Mouse (Mus musculus): ENCODE measurements around the gene Hhipl2. TPM values are rescaled to one million over a fixed set of nuclear protein-coding genes. Genes with fewer than 3 reads are reported as not detected.
"Not testable (repeated sequence)": the region's sequence is repeated elsewhere in the genome, so short reads cannot be mapped to it uniquely, and the experiment has no call there.

Hhipl2 gene
- polyA plus RNA-seq (2015; fragmentation: Nextera tagmentation; extraction: Ambion mirVana): 0.13 and 0.65 TPM in 2 replicates

DNA sequence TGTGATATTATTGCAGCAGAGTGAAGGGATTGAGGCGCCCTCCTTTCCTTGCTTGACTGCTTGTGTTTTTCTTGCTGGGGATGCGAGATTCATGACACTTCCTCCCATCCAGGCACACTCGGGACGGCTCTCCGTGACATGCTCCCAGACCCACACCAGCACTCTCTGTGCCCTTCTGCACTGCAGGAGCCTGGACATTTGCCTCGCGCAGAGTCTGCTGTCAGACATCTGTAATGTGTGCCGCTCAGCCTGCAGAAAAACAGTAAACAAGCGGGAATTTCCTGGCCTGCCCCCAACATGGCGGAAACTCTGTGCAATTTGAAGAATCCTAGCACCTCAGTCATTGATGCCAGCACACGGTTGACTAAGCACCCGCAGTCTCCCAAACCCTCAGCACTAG lies at the start of gene Hhipl2:
Hhipl2 (plus strand) TSS at position 343 of the 400 bp plus-strand sequence.
- H3K27ac ChIP-seq (replicated peaks): no peak within 1 kb of the TSS
- H3K4me3 ChIP-seq (replicated peaks): no peak within 1 kb of the TSS
- WGBS: 83% methylated on average over 12 of the region's 12 CpGs
- ATAC-seq (ENCODE audit: low FRiP score): no peak
- H3K9me3 ChIP-seq (replicated peaks): no peaks in the 10 kb centered on the region
- no peak within 1 kb of the TSS for H3K9ac ChIP-seq (replicated peaks)
- H3K27me3 ChIP-seq (replicated peaks): no peaks in the 10 kb centered on the region
- H3K4me2 ChIP-seq: no peak within 1 kb of the TSS
- H3K36me3 ChIP-seq: no peaks in the 10 kb centered on the region
- no peaks in the 10 kb centered on the region for H3K4me1 ChIP-seq

DNA sequence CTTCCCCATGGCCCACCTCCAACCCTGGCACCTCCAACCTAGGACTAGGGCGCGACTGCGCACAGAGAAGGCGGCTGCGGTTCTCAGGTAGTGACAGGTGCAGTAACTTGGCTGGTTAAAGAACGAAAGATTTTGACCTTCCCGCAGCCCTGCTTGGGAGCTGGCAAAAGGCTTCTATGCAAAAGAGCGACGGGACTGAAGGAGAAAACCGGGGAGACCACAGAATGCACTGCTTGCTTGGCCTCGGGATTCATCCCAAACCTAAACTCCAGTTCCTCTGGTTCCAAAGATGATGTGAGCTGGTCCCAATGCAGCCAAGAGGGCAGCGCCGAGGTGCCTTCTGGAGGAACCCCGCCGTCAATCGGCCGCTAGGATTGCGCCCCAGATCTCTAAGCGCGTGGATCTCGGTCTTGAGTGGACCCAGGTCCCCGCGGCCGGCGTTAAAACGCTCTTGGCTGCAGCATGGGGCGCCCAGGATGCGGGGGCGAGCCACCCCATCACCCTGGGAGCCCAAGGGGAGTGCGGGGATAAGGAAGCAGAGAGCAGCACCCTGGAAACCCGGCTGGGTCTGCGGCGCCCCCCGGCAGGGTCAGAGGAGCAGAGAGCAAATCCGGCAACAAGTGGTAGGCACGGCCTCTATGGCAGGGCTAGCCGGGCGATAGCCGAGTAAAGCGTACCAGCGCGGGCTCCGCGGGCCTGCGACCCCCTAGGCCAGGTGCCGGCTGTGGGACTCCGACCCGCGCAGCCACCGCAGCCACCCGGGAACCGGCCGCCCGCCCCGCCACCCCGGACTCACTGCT lies 49.2 kb upstream of the Hhipl2 start:
- H3K36me3 ChIP-seq: peaks cover 20% of the 10 kb centered on the region
- no peaks in the 10 kb centered on the region for H3K9me3 ChIP-seq (replicated peaks)
- WGBS: under 1% methylated on average over 56 of the region's 56 CpGs
- H3K27me3 ChIP-seq (replicated peaks): no peaks in the 10 kb centered on the region
- ATAC-seq (ENCODE audit: low FRiP score): peak; percentile 65
- H3K4me3 ChIP-seq (replicated peaks): peak overlapping the region; percentile 84
- peak overlapping the region; percentile 66 for H3K9ac ChIP-seq (replicated peaks)
- peaks cover 29% of the 10 kb centered on the region for H3K4me1 ChIP-seq
- peak overlapping the region; percentile 87 for H3K27ac ChIP-seq (replicated peaks)
- H3K4me2 ChIP-seq: peak overlapping the region; percentile 85

DNA sequence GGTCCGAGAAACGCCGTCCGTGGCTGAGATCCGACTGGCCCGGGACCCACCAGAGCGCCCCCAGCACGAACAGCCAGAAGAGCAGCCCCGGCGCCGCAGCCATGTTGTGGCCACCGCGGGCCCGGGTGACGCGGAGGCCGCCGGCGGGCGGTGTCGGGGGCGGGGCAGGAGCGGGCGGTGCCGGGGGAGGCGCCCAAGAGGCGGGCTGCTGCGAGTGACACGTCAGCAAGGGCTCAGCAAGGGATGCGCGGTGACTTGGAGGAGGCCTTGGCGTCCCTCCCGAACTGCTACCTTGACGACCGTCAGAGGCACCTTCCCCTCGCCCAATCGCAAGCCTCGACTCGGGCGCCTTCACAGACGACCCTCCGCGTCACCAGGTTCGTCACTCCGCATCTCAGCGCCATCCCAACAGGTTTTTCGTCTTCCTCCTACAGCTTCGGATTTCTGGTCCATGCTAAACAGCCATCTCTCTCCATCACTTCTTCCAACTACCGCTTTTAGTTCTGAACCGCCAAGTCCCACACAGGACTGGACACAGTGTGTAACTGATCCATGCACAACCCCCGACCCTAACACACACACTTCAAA lies 48.5 kb upstream of the Hhipl2 start, which contains the start of gene Mia3:
Mia3 (minus strand) TSS at position 127 of the 588 bp plus-strand sequence.
- H3K4me1 ChIP-seq: peaks cover 29% of the 10 kb centered on the region
- 1% methylated on average over 49 of the region's 51 CpGs for WGBS
- ATAC-seq (ENCODE audit: low FRiP score): peak; percentile 98
- no peaks in the 10 kb centered on the region for H3K27me3 ChIP-seq (replicated peaks)
- peak within 1 kb of the TSS; percentile 85 for H3K4me2 ChIP-seq
- peak within 1 kb of the TSS; percentile 87 for H3K27ac ChIP-seq (replicated peaks)
- peak within 1 kb of the TSS; percentile 66 for H3K9ac ChIP-seq (replicated peaks)
- H3K9me3 ChIP-seq (replicated peaks): no peaks in the 10 kb centered on the region
- H3K4me3 ChIP-seq (replicated peaks): peak within 1 kb of the TSS; percentile 84
- peaks cover 13% of the 10 kb centered on the region for H3K36me3 ChIP-seq

DNA sequence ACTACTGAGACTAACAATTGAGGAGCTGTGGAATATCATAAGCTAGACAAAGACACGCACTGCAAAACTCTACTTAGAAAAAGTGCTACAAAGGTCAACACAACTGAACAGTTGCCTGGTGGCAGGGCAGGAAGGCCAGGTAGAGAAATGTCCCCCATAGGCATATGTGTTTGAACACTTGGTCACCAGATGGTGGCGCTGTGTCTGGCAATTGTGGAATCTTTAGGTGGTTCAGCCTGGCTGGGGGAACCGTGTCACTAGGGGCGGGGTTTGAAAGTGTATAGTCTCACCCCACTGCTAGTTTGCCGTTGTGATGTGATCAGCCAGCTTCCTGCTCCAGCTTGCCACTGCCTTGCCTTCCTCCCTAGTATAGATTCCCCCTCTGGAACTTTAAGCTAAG lies 43.3 kb upstream of the Hhipl2 start:
- H3K4me2 ChIP-seq: no peak overlapping the region
- H3K4me1 ChIP-seq: peaks cover 6% of the 10 kb centered on the region
- no peak for ATAC-seq (ENCODE audit: low FRiP score)
- no peak overlapping the region for H3K4me3 ChIP-seq (replicated peaks)
- 82% methylated on average over 5 of the region's 5 CpGs for WGBS
- 0 out of 2 replicates have a peak, but pooled peaks cover 3% of the 10 kb centered on the region for H3K27me3 ChIP-seq (replicated peaks)
- H3K9me3 ChIP-seq (replicated peaks): no peaks in the 10 kb centered on the region
- no peak overlapping the region for H3K27ac ChIP-seq (replicated peaks)
- H3K9ac ChIP-seq (replicated peaks): no peak overlapping the region
- H3K36me3 ChIP-seq: no peaks in the 10 kb centered on the region

DNA sequence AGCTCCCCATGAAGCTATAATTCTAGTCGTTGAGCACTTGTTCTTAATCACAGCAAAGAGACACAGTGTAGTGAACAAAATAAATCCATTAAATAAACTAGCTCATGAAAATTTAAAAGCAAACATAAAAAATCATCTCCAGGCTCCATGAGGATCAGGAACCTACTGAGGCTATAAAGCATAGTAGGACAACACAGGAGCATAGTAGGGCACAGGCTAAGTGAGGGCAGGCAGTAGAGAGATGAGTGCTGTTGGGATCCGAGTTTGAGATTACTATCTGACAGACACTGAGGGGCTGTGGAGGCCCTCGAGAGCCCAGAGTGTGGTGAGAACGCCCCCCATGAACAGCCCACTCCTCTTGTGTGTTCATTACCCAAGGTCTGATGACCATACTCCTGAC lies 41.0 kb upstream of the Hhipl2 start:
- H3K27ac ChIP-seq (replicated peaks): no peak overlapping the region
- WGBS: 76% methylated on average over 4 of the region's 4 CpGs
- H3K4me1 ChIP-seq: no peaks in the 10 kb centered on the region
- 0 out of 2 replicates have a peak, but pooled peaks cover 12% of the 10 kb centered on the region for H3K27me3 ChIP-seq (replicated peaks)
- no peak overlapping the region for H3K4me3 ChIP-seq (replicated peaks)
- ATAC-seq (ENCODE audit: low FRiP score): no peak
- H3K36me3 ChIP-seq: no peaks in the 10 kb centered on the region
- H3K4me2 ChIP-seq: no peak overlapping the region
- H3K9me3 ChIP-seq (replicated peaks): no peaks in the 10 kb centered on the region
- no peak overlapping the region for H3K9ac ChIP-seq (replicated peaks)

DNA sequence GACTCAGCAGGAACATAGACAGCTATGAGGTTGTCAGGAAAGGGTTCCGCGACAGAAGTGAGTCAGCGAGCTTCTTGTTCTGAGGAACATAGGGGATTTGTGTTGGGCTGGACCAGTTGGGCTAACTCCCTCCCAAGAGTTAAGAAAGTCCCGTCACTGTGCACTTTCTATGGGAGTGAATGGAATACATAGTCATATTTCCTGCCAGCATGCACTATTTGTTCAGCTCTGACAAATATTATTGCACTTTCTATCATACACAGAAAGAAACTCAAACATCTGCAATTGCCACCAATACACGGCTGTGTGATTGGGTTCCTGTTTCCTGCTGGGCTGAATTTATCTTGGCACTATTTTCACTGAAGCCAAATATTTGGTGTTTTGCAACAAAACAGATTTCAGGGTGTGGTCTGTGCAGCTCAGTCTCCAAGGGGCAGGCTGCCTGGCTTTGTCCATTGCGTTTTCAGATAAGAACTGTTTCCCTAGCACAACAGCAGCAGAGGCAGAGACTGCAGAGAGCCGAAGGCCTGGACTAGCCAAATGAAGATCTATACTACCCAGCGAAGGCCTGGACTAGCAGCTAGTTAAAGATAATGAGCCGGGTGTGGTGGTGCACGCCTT lies 39.6 kb upstream of the Hhipl2 start:
- no peaks in the 10 kb centered on the region for H3K4me1 ChIP-seq
- H3K27ac ChIP-seq (replicated peaks): no peak overlapping the region
- no peak for ATAC-seq (ENCODE audit: low FRiP score)
- no peaks in the 10 kb centered on the region for H3K36me3 ChIP-seq
- H3K4me3 ChIP-seq (replicated peaks): no peak overlapping the region
- 87% methylated on average over 10 of the region's 10 CpGs for WGBS
- no peak overlapping the region for H3K9ac ChIP-seq (replicated peaks)
- H3K4me2 ChIP-seq: no peak overlapping the region
- H3K9me3 ChIP-seq (replicated peaks): no peaks in the 10 kb centered on the region
- H3K27me3 ChIP-seq (replicated peaks): peaks cover 18% of the 10 kb centered on the region

DNA sequence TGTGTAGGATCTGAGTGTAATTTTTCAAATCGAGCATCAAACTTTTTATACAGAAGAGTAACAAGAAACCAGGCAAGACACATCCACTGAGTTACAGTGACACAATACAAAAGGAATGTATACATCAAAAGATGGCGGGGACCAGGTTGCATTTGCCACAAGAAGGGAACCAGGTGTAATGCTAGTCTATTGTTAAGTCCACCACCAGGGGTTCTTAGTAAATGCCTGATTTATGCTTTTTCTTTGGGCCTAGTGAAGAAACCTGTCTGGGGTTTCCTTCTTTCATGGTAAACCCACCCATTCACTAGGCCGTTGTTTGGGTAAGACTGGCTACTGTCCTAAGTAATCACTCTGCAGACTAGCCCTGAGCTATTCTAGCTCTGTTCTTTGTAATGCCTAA lies 38.6 kb upstream of the Hhipl2 start:
- not testable (repeated sequence) for H3K9me3 ChIP-seq (replicated peaks); H3K27ac ChIP-seq (replicated peaks); H3K36me3 ChIP-seq; H3K4me3 ChIP-seq (replicated peaks); H3K9ac ChIP-seq (replicated peaks); H3K4me2 ChIP-seq; H3K4me1 ChIP-seq; ATAC-seq (ENCODE audit: low FRiP score)
- 88% methylated on average over 3 of the region's 3 CpGs for WGBS
- peaks cover 21% of the 10 kb centered on the region for H3K27me3 ChIP-seq (replicated peaks)

DNA sequence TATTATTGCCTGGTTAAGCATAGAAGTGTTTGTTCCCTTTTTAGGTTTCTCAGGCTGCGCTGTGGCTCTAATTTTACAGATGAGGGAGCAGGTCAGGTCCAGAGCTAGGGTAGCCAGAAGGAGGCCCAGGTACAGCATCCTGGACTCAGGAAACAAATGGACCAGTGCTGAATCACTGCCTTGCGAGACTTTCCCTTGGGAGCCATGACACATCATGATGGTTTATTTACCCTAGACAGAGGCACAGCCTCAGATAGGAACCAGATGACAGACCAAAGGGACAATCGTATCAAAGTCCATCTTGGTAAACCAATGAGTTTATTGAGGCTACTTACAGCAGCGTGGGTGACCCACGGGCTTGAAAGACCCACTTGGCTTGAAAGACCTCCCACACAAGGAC lies 36.2 kb upstream of the Hhipl2 start:
- H3K27me3 ChIP-seq (replicated peaks): peaks cover 31% of the 10 kb centered on the region
- WGBS: 84% methylated on average over 5 of the region's 5 CpGs
- no peak overlapping the region for H3K27ac ChIP-seq (replicated peaks)
- H3K9ac ChIP-seq (replicated peaks): no peak overlapping the region
- ATAC-seq (ENCODE audit: low FRiP score): no peak
- no peaks in the 10 kb centered on the region for H3K9me3 ChIP-seq (replicated peaks)
- no peak overlapping the region for H3K4me3 ChIP-seq (replicated peaks)
- no peaks in the 10 kb centered on the region for H3K4me1 ChIP-seq
- no peak overlapping the region for H3K4me2 ChIP-seq
- no peaks in the 10 kb centered on the region for H3K36me3 ChIP-seq

DNA sequence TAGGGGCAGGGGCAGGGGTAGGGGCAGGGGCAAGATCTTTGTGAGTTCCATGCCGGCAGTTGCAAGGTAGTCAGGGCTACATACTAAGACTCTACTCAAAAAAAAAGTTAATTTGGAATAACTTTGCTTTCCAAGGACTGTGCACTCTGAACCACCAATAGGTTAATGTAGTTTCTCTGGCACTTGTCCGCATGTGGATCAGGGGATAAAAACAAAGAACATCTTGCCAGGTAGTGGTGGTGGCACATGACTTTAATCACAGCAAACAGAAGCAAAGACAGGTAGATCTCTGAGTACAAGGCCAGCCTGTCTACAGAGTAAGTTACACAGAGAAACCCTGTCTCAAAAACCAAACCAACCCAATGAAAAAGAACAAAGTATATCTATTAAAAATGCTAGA lies 35.4 kb upstream of the Hhipl2 start:
- H3K9ac ChIP-seq (replicated peaks): no peak overlapping the region
- H3K4me3 ChIP-seq (replicated peaks): no peak overlapping the region
- H3K27me3 ChIP-seq (replicated peaks): peaks cover 36% of the 10 kb centered on the region
- no peaks in the 10 kb centered on the region for H3K4me1 ChIP-seq
- H3K4me2 ChIP-seq: no peak overlapping the region
- no peaks in the 10 kb centered on the region for H3K36me3 ChIP-seq
- H3K27ac ChIP-seq (replicated peaks): no peak overlapping the region
- no peaks in the 10 kb centered on the region for H3K9me3 ChIP-seq (replicated peaks)
- no peak for ATAC-seq (ENCODE audit: low FRiP score)
- 82% methylated on average over 2 of the region's 2 CpGs for WGBS

DNA sequence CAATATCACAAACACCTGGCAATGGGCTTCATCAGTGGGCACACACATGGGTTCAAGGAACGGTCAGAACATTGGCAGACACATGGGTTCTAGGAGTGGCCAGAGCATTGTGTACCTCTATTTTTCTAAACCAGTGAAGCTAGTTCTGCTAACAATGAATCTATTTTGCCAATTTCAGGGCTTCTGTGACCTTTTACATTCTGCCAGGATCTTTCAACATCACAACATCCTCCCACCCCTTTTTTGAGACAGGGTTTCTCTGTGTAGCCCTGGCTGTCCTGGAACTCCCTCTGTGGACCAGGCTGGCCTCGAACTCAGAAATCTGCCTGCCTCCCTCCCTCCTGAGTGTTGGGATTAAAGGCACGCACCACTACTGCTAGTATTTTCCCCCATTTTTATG lies 30.6 kb upstream of the Hhipl2 start:
- H3K36me3 ChIP-seq; H3K9me3 ChIP-seq (replicated peaks); H3K9ac ChIP-seq (replicated peaks); H3K27ac ChIP-seq (replicated peaks); H3K4me3 ChIP-seq (replicated peaks); H3K4me2 ChIP-seq; ATAC-seq (ENCODE audit: low FRiP score): not testable (repeated sequence)
- peaks cover 21% of the 10 kb centered on the region for H3K4me1 ChIP-seq
- peaks cover 27% of the 10 kb centered on the region for H3K27me3 ChIP-seq (replicated peaks)
- 97% methylated on average over 3 of the region's 3 CpGs for WGBS

DNA sequence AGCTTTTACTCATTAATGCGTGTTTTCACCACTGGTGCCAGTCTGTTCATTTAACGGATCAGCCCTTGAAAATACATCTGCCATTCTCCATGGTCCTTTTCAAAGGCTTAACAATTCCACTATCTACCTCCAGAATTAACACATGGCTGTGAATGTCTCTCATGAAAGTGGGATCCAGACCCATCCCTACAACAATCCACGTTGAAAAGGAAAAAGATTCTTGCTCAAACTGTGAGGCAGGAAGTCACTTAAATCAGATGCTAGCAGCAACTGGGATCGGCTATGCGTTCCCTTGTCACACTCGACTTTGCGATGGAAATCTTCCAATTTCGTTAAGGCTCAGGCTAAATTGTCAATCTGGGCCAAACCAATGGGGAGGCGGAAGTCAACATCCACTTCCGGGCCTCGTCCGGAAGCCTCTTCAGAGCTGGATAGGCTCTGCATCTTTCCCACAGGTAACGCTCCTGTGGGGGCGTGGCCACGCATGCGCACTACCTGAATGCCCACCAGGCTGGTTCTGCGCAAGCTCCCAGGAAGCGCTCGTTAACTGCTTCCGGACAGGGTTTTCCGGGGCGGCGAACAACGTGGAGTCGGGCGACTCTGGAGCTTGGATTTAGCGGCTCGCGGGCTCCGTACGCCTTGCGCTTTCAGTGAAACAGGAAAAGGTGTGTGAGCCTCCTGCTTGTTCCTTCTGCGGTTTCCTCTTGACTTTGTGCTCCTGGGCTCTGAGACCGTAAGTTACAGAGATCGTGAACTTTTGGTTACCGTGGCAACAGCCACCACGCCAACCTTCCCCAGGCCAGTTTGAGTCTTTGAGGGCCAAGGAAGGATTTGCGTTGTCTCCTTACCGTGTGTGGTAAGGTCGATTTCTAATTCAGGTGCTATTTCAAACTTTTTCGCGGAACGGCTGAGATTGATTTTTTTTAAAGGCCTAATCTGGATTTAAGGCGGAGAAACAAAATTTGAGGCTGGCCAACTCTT lies 29.3 kb upstream of the Hhipl2 start, which contains the start of gene Taf1a:
Taf1a (plus strand) TSS at position 556 of the 981 bp plus-strand sequence.
- WGBS: 5% methylated on average over 44 of the region's 44 CpGs
- peak within 1 kb of the TSS; percentile 73 for H3K27ac ChIP-seq (replicated peaks)
- H3K4me1 ChIP-seq: peaks cover 21% of the 10 kb centered on the region
- peaks cover 18% of the 10 kb centered on the region for H3K27me3 ChIP-seq (replicated peaks)
- ATAC-seq (ENCODE audit: low FRiP score): peak; percentile 100
- H3K4me2 ChIP-seq: peak within 1 kb of the TSS; percentile 83
- H3K9me3 ChIP-seq (replicated peaks): no peaks in the 10 kb centered on the region
- peaks cover 9% of the 10 kb centered on the region for H3K36me3 ChIP-seq
- peak within 1 kb of the TSS; percentile 53; the same call in 1 of the 2 replicates for H3K9ac ChIP-seq (replicated peaks)
- H3K4me3 ChIP-seq (replicated peaks): peak within 1 kb of the TSS; percentile 54

Measured in neural tube, embryonic 15.5 days (tissue).